Mouse (Mus musculus): ENCODE measurements around the gene Gprin1. TPM values are rescaled to one million over a fixed set of nuclear protein-coding genes. Genes with fewer than 3 reads are reported as not detected.

The Gprin1 gene
- total and polyA plus RNA-seq, 3 experiments, result not detected

DNA sequence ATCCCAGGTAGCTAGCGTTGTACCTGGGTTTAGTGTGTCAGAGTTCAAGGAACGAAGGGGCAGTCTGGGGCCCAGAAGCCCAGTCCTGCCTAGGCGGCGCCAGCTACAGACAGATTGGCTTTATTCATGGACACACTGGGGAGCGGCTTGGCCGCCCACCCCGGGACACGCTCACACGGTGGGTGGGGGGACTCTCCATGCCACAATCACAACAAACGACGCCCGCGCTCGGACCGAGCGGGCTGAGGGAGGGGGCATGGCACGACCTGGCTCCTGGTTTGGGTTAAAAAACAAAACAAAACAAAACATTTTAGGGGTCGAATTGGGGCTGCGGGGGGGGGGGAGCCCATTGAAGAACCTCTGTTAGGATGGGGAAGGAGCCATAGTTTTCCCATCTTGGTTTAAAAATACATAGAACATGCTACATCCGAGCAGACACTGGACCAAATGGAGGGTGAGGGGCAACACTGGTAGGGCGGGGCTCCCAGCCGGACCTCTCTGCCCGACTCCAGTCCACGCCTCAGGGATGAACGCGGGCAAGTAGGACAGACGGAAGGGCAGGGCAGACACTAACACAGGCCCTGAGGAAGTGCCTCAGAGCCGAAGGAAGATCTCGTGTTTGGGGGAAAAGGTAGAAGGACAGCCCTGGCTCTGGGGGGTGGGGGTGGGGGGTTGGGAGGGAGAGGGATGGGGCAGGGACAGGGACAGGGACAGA is 9.2 kb upstream of the Gprin1 start:
- H3K27ac ChIP-seq (ENCODE audit: control insufficient read depth, low read depth, low read length), result no peak overlapping the region
- no peaks in the 10 kb centered on the region for H3K4me1 ChIP-seq (ENCODE audit: control insufficient read depth in 1 of 2, insufficient read depth in 2 of 2, low read length in 2 of 2)
- H3K9me3 ChIP-seq (replicated peaks; ENCODE audit: insufficient read depth, low read length), result no peaks in the 10 kb centered on the region
- H3K36me3 ChIP-seq (ENCODE audit: control insufficient read depth in 1 of 2, insufficient read depth in 2 of 2, low read length in 2 of 2), result no peaks in the 10 kb centered on the region
- no peaks in the 10 kb centered on the region for H3K27me3 ChIP-seq (ENCODE audit: control insufficient read depth in 1 of 2, insufficient read depth in 2 of 2, low read length in 2 of 2)
- H3K4me3 ChIP-seq (ENCODE audit: control insufficient read depth in 1 of 2, insufficient read depth in 1 of 2, low read depth in 2 of 2, low read length in 2 of 2), result no peak overlapping the region
- TF ChIP-seq POLR2AphosphoS2 (IDR thresholded peaks at IDR 0.05; ENCODE audit: low read length) (no peak), JUND (IDR thresholded peaks at IDR 0.05; ENCODE audit: low read depth, low read length) (no peak), E2F4 (IDR thresholded peaks at IDR 0.05; ENCODE audit: borderline replicate concordance, low read depth, low read length) (no peak), HCFC1 (IDR thresholded peaks at IDR 0.05; ENCODE audit: low read depth, low read length) (no peak), TCF12 (IDR thresholded peaks at IDR 0.05; ENCODE audit: low read depth, low read length) (no peak), POLR2A (IDR thresholded peaks at IDR 0.05; ENCODE audit: control insufficient read depth in 1 of 2, insufficient read depth in 1 of 2, low read depth in 1 of 2, low read length in 2 of 2, poor library complexity in 1 of 2) (no peak), CTCF (IDR thresholded peaks at IDR 0.05 in 2 of 3, conservative IDR thresholded peaks at IDR 0.05 in 1 of 3; ENCODE audit: control insufficient read depth in 1 of 3, insufficient read depth in 1 of 3, low read depth in 2 of 3, low read length in 3 of 3, poor library complexity in 1 of 3, severe bottlenecking in 1 of 3) (no peak), MAFK (IDR thresholded peaks at IDR 0.05; ENCODE audit: borderline replicate concordance, low read depth, low read length) (no peak), USF2 (IDR thresholded peaks at IDR 0.05; ENCODE audit: borderline replicate concordance in 1 of 2, insufficient read depth in 1 of 2, low read depth in 1 of 2, low read length in 2 of 2) (no peak), TBP (IDR thresholded peaks at IDR 0.05; ENCODE audit: low read depth, low read length) (no peak), ELF1 (IDR thresholded peaks at IDR 0.05; ENCODE audit: low read depth, low read length) (no peak), MYC (IDR thresholded peaks at IDR 0.05; ENCODE audit: low read depth, low read length) (no peak), POLR2AphosphoS5 (IDR thresholded peaks at IDR 0.05; ENCODE audit: borderline replicate concordance, low read depth, low read length) (no peak), TAL1 (IDR thresholded peaks at IDR 0.05; ENCODE audit: low read length) (no peak), NRF1 (IDR thresholded peaks at IDR 0.05; ENCODE audit: insufficient read depth, low read depth, low read length, poor library complexity, severe bottlenecking) (no peak), ZC3H11A (IDR thresholded peaks at IDR 0.05; ENCODE audit: low read depth, low read length) (no peak)
- H3K9ac ChIP-seq (ENCODE audit: control insufficient read depth, low read depth, low read length, poor library complexity, severe bottlenecking), result no peak overlapping the region
- no peaks in the 10 kb centered on the region for H3K79me2 ChIP-seq (ENCODE audit: control insufficient read depth, insufficient read depth, low read length, poor library complexity)
- no peak for DNase-seq (ENCODE audit: low read depth, low spot score)

GRCm38 (mm10) chr13:54758045-54758755 is 8.5 kb upstream of the Gprin1 start:
- Histone ChIP-seq H3K4me1 (ENCODE audit: control insufficient read depth in 1 of 2, insufficient read depth in 2 of 2, low read length in 2 of 2) (no peaks in the 10 kb centered on the region), H3K9ac (ENCODE audit: control insufficient read depth, low read depth, low read length, poor library complexity, severe bottlenecking) (no peak overlapping the region), H3K27ac (ENCODE audit: control insufficient read depth, low read depth, low read length) (no peak overlapping the region), H3K9me3 (replicated peaks; ENCODE audit: insufficient read depth, low read length) (no peaks in the 10 kb centered on the region), H3K79me2 (ENCODE audit: control insufficient read depth, insufficient read depth, low read length, poor library complexity) (no peaks in the 10 kb centered on the region), H3K4me3 (ENCODE audit: control insufficient read depth in 1 of 2, insufficient read depth in 1 of 2, low read depth in 2 of 2, low read length in 2 of 2) (no peak overlapping the region), H3K36me3 (ENCODE audit: control insufficient read depth in 1 of 2, insufficient read depth in 2 of 2, low read length in 2 of 2) (no peaks in the 10 kb centered on the region), H3K27me3 (ENCODE audit: control insufficient read depth in 1 of 2, insufficient read depth in 2 of 2, low read length in 2 of 2) (no peaks in the 10 kb centered on the region)
- DNase-seq (ENCODE audit: low read depth, low spot score), result no peak
- TF ChIP-seq CTCF (IDR thresholded peaks at IDR 0.05 in 2 of 3, conservative IDR thresholded peaks at IDR 0.05 in 1 of 3; ENCODE audit: control insufficient read depth in 1 of 3, insufficient read depth in 1 of 3, low read depth in 2 of 3, low read length in 3 of 3, poor library complexity in 1 of 3, severe bottlenecking in 1 of 3), result peak in 2 of 3 experiments; percentile 3 to 14; a peak in 1 of 6 replicates
- TF ChIP-seq ETS1 (IDR thresholded peaks at IDR 0.05; ENCODE audit: low read depth, low read length), result no peak
